Mouse (Mus musculus) intestine, embryonic 15.5 days (tissue): ENCODE results near the gene Spaar. TPM values are rescaled to one million over a fixed set of nuclear protein-coding genes. Genes with fewer than 3 reads are reported as not detected.
A peak's percentile ranks its signal among the peaks of the same experiment; 100 is the strongest.

ENCODE experiments used
- ATAC-seq: fragments of 200-750 bp; cut with Nextera tagmentation; 2 replicates; pipeline ENCODE4 v1.8.0; 2017; ENCODE audit warnings: moderate TSS enrichment, moderate library complexity
- H3K27ac ChIP-seq: fragments of 300-500 bp; sonication (generic); 2 replicates; pipeline ENCODE4 v1.5.1; 2015; ENCODE audit warnings: mild to moderate bottlenecking, inconsistent platforms
- H3K27me3 ChIP-seq: fragments of 300-500 bp; sonication (generic); replicated peaks from 2 replicates; pipeline ENCODE4 v1.6.1; 2015; ENCODE audit warnings: inconsistent platforms
- H3K36me3 ChIP-seq: fragments of 300-500 bp; sonication (generic); 2 replicates; pipeline ENCODE4 v1.6.1; 2015; ENCODE audit warnings: inconsistent platforms
- H3K4me1 ChIP-seq: fragments of 300-500 bp; sonication (generic); replicated peaks from 2 replicates; pipeline ENCODE4 v1.6.1; 2015; ENCODE audit warnings: inconsistent platforms
- H3K4me2 ChIP-seq: fragments of 300-500 bp; sonication (generic); replicated peaks from 2 replicates; pipeline ENCODE4 v1.6.1; 2015; ENCODE audit warnings: mild to moderate bottlenecking, inconsistent platforms
- H3K4me3 ChIP-seq: fragments of 300-500 bp; sonication (generic); replicated peaks from 2 replicates; pipeline ENCODE4 v1.5.1; 2015; ENCODE audit warnings: inconsistent platforms
- H3K9ac ChIP-seq: fragments of 300-500 bp; sonication (generic); 2 replicates; pipeline ENCODE4 v1.6.1; 2015; ENCODE audit warnings: inconsistent platforms
- H3K9me3 ChIP-seq: fragments of 300-500 bp; sonication (generic); 2 replicates; pipeline ENCODE4 v1.6.1; 2016; ENCODE audit warnings: inconsistent platforms
- WGBS: fragments of 180-500 bp; shearing (Covaris S2); methylation state at CpG from one replicate; pipeline ENCODE4 v1.1.7; 2015; 5-methylcytosine and 5-hydroxymethylcytosine counted together
- polyA plus RNA-seq: library from polyadenylated mRNA; unstranded; fragments of >200 nt; fragmentation: Nextera tagmentation; extraction: Ambion mirVana; gene quantifications from 2 replicates; pipeline ENCODE4 v1.2.1, GENCODE M21; 2015

Spaar gene
- polyA plus RNA-seq, 1 experiment from 2014 or later, result 0.16 TPM

DNA sequence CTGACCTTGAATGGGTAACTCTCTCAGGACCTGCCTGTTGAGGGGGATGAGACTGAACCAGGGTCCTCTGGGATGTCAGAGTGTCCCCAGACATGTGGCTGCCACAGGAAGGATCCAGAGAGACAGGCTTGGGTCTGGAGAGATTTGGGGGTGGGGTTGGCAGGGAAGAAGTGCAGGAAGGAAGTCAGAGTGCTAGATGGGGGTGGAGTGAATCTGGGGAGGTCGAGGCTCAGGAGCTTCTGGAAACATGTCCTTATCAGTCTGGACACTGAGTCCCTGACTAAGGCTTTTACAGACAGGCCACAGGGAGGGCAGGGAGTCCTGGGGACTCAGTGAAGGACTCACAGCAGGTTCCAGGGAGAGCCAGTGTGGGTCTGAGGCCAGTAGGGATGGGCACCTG lies 2.3 kb downstream of the Spaar start:
- no peaks in the 10 kb centered on the region for H3K27me3 ChIP-seq
- H3K9me3 ChIP-seq, result no peaks in the 10 kb centered on the region
- H3K4me1 ChIP-seq, result peaks cover 28% of the 10 kb centered on the region
- H3K27ac ChIP-seq, result no peak overlapping the region
- H3K36me3 ChIP-seq, result no peaks in the 10 kb centered on the region
- no peak overlapping the region for H3K4me3 ChIP-seq
- ATAC-seq, result no peak
- WGBS, result 19% methylated on average over 1 of the region's 1 CpGs
- no peak overlapping the region for H3K4me2 ChIP-seq
- no peak overlapping the region for H3K9ac ChIP-seq

DNA sequence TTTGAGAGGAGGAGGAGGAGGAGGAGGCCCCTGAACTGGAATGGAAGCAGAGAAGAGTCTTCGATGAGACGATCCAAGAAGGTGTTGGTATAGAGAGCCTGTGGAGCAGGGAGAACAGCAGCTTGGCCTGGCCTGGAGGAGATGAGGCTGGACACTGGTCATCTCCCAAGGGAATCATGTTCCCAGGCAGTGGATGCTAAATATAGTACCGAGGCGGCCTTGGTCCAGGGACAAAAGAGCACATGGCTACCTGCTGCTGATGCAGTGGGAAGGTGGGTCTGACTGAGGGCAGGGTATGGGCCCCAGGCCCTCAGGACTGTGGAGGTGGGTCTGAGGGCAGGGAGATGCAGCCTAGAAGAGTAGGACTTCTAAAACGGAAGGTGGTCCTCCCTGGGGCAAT lies 3.4 kb downstream of the Spaar start:
- WGBS, result 82% methylated on average over 5 of the region's 5 CpGs
- Histone ChIP-seq H3K9me3 (no peaks in the 10 kb centered on the region), H3K27me3 (no peaks in the 10 kb centered on the region), H3K36me3 (no peaks in the 10 kb centered on the region), H3K27ac (no peak overlapping the region), H3K9ac (no peak overlapping the region), H3K4me1 (peaks cover 19% of the 10 kb centered on the region), H3K4me2 (no peak overlapping the region), H3K4me3 (no peak overlapping the region)
- ATAC-seq, result no peak

DNA sequence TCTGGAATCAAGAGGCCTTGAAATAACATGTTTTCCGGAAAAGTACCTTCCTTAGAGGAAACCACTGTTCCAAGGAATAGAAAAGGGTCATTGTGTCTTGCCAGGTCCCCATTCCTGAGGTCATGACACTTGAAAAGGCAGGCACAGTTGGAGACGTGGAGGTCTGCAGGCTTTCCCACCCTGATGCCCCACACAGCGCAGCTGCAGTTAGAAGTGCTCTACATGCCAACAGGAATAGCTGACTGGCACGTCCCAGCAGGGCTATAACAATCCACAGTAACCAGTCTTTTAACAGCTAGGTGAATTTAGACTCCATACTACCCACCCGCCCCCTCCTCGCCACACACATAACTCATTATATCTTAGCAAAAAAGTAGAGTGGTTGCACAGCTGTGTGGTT lies 7.3 kb downstream of the Spaar start:
- Histone ChIP-seq H3K4me1 (no peaks in the 10 kb centered on the region), H3K4me2 (no peak overlapping the region), H3K9me3 (no peaks in the 10 kb centered on the region), H3K4me3 (no peak overlapping the region), H3K27me3 (no peaks in the 10 kb centered on the region), H3K36me3 (no peaks in the 10 kb centered on the region), H3K9ac (no peak overlapping the region), H3K27ac (no peak overlapping the region)
- no peak for ATAC-seq
- WGBS, result 82% methylated on average over 6 of the region's 6 CpGs

DNA sequence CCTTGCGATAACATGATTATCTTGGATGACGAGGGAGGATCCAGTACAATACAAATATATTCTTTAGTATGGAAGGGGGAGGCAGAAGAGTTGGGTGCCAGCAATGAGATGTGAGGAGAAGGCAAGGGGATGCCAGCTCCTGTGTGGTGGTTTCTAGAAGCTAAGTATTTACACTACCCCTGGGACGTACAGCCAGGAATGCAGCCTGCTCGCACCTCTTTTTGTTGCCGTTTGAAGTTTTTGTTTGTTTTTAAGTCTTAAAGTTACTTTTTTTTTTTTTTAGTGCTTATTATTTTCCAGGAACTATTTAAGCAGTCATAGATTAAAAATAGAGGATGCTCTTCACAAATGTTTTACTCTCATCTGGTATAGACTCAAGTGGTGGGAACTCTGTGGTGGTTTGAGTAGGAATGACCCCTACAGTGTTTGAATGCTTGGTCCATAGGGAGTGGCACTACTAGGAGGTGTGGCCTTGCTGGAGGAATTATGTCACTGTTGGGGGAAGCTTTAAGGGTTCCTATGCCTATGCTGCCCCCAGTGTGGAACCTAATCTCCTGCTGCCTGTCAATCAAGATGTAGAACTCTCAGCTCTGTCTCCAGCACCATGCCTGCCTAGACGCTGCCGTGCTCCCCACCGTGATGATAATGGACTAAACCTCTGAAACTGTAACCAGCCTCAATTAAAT lies 9.3 kb downstream of the Spaar start:
- no peaks in the 10 kb centered on the region for H3K9me3 ChIP-seq

DNA sequence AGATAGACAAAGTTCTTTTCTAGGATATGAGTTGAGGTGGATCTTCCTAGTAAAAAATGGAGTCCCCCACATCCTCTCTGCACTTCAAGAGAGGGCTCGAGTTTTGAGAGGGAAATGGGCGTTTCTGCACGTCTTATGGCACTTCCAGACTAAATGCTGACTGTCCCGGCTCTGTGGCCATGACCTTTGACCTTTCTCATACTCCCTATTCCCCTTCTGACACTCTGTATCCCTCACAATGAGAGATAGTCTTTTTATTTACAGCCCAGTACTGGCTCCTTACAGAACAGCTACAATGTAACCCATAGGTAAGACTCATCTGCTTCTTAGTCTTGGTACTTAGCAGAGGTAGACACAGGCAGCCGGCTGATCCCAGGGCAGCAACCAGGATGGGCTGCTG lies 11.7 kb downstream of the Spaar start:
- no peaks in the 10 kb centered on the region for H3K9me3 ChIP-seq
- 44% methylated on average over 5 of the region's 5 CpGs for WGBS
- no peak for ATAC-seq
- no peak overlapping the region for H3K27ac ChIP-seq
- no peaks in the 10 kb centered on the region for H3K36me3 ChIP-seq
- H3K9ac ChIP-seq, result no peak overlapping the region
- H3K4me1 ChIP-seq, result no peaks in the 10 kb centered on the region
- no peak overlapping the region for H3K4me3 ChIP-seq
- H3K27me3 ChIP-seq, result no peaks in the 10 kb centered on the region
- no peak overlapping the region for H3K4me2 ChIP-seq

More for the DNA sequence above, 9.3 kb downstream of the Spaar start:
- 59% methylated on average over 8 of the region's 8 CpGs for WGBS
- Histone ChIP-seq H3K4me3 (no peak overlapping the region), H3K4me1 (no peaks in the 10 kb centered on the region), H3K36me3 (no peaks in the 10 kb centered on the region), H3K9ac (no peak overlapping the region), H3K27me3 (no peaks in the 10 kb centered on the region), H3K27ac (no peak overlapping the region), H3K4me2 (no peak overlapping the region)
- ATAC-seq, result no peak

DNA sequence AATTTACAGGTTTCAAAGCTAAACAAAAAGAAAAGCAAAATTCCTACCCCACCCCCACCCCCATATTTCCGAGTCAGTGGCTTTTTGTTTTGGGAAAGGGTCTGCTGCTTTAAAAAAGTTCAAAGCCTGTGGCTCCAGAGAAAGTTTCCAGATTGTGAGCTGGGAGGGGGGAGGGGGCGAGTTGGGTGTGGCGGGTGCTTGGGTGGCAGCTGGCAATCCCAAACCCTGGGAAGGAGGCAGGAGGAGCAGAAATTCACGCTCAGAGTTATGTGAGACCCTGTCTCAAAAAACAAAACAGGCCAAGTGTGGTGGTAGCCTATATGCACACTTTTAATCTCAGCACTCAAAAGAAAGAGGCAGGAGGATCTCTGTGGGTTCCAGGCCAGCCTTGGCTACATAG lies 12.8 kb downstream of the Spaar start:
- Histone ChIP-seq H3K4me1 (no peaks in the 10 kb centered on the region), H3K36me3 (no peaks in the 10 kb centered on the region), H3K4me3 (no peak overlapping the region), H3K9me3 (no peaks in the 10 kb centered on the region), H3K27me3 (no peaks in the 10 kb centered on the region), H3K4me2 (no peak overlapping the region), H3K27ac (no peak overlapping the region), H3K9ac (no peak overlapping the region)
- WGBS, result 35% methylated on average over 4 of the region's 4 CpGs
- ATAC-seq, result no peak

DNA sequence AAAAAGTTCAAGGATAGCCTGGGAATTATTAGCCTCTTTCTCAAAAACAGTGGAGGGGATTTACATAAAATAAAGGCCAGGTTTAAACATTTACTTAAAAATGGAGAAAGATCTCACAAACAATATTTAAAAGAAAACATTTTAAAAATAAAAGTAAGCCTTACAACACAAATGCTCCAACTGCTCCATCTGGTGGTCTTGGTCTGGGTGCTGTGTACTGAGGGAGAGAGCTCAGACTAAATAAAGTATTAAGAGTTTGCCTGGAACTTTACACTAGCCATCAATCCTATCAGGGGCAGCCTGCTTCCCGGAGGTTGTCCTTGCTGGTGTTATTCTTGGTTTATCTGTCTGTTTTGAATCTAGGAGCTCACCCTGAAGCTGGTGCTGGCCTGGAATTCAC lies 13.3 kb downstream of the Spaar start:
- no peak overlapping the region for H3K9ac ChIP-seq
- no peaks in the 10 kb centered on the region for H3K9me3 ChIP-seq
- ATAC-seq, result no peak
- H3K36me3 ChIP-seq, result no peaks in the 10 kb centered on the region
- H3K4me3 ChIP-seq, result no peak overlapping the region
- no peaks in the 10 kb centered on the region for H3K4me1 ChIP-seq
- H3K4me2 ChIP-seq, result no peak overlapping the region
- WGBS, result 18% methylated on average over 1 of the region's 1 CpGs
- H3K27ac ChIP-seq, result no peak overlapping the region
- H3K27me3 ChIP-seq, result no peaks in the 10 kb centered on the region

DNA sequence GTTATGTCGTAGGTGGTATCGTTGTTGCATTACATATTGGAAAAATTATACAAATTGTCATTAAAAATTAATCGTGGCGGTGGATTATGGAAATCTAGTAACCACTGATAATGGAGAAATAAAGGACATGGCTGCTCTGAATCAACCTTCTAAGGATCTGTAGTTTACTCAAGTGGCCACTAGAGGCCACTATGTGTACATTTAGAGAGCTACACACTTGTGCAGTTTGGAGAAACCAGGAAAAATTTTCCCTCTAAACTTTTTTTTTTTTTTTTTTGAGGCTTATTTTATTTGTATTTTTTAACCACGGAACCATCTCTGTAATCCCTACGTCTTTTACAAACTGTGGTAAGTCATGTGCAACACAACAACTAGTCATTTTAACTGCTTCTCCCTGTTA lies 15.4 kb downstream of the Spaar start:
- Histone ChIP-seq H3K9me3 (no peaks in the 10 kb centered on the region), H3K4me1 (no peaks in the 10 kb centered on the region), H3K36me3 (no peaks in the 10 kb centered on the region), H3K4me3 (no peak overlapping the region), H3K27me3 (no peaks in the 10 kb centered on the region), H3K27ac (no peak overlapping the region), H3K9ac (no peak overlapping the region), H3K4me2 (no peak overlapping the region)
- 13% methylated on average over 6 of the region's 6 CpGs for WGBS
- 0 out of 2 replicates have a peak, but pooled peaks have one; percentile 43 for ATAC-seq

DNA sequence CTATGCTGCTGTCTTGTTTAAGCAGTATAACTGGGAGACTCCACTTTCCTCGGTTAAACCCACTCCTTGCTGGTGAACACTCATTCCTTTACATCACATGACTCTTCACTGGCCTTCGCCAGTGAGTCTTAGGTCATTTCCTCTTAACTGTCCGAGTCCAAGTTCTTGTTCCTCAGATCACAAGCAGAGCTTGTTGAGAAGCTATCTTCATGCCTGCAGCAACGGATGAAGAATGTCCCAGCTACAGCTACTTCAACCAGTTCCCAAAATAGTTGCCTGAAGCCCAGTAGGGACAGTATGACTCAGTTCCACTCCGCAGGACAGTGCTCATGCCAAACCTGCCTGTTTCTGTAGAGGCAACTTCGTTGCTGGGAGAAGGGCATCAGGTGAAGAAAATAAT lies 27.4 kb downstream of the Spaar start:
- Histone ChIP-seq H3K4me2 (no peak overlapping the region), H3K27me3 (no peaks in the 10 kb centered on the region), H3K36me3 (no peaks in the 10 kb centered on the region), H3K27ac (no peak overlapping the region), H3K4me1 (no peaks in the 10 kb centered on the region), H3K4me3 (no peak overlapping the region), H3K9me3 (no peaks in the 10 kb centered on the region), H3K9ac (no peak overlapping the region)
- WGBS, result 65% methylated on average over 6 of the region's 6 CpGs
- no peak for ATAC-seq

DNA sequence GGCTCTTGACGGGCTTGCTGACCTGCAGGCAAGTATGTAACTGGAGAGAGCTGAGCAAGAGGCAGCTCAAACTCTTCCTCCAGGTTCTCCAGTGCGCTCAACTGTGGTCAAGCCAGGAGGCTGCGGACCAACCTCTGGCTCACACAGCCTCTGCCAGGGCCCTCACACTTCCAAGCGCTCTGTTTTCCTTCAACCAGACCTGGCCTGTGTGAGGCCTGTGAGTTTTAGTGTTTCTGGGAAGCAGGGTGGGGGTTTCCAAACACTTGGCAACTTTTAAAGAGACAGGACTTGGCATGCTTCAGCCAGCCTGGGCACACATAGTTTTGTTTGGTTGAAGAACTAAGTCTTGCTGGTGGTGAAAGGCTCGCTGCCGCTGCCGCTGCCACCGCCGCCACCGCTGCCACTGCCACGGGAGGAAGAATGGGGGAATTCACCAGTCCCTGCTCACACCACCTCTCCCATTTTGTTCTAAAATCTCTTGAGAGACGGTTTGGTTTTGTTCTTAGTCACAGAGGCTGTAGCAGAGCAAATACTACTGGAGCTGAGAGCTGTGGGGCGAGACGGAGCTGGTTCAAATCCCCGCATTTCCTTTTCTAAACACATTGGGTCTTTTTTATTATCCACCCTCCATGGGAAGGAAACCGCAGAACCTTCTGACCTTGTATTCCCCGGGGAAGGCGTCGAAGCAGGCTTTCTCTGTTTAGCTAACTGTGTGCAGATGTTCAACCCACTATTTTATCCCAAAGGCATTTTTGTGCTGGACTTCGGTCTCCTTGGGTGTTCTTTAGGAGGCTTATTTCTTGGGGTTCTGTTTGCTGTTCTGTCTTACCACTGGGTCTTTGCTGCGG lies 30.0 kb downstream of the Spaar start:
- Histone ChIP-seq H3K4me3 (no peak overlapping the region), H3K4me2 (no peak overlapping the region), H3K27me3 (no peaks in the 10 kb centered on the region), H3K36me3 (no peaks in the 10 kb centered on the region), H3K4me1 (no peaks in the 10 kb centered on the region), H3K9me3 (no peaks in the 10 kb centered on the region), H3K9ac (no peak overlapping the region), H3K27ac (no peak overlapping the region)
- ATAC-seq, result no peak
- 78% methylated on average over 21 of the region's 21 CpGs for WGBS

DNA sequence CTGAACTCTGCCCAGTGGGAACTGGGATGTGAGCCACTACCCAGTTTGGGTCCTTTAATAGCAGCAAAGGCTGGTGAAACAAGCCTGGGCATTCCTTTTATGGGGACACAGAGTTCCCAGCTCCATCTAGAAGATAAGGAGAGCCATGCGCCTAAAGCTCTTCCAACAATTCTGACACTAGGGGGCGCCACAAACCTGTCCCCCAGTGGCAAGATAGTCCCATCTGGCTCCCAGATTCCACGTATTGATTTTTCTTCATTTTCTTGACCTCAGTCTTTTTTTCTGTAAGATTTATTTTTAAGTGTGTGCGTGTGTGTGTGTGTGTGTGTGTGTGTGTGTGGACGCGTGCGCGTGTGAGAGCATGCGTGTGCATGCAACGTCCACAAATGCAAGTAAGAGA lies 30.6 kb downstream of the Spaar start:
- Histone ChIP-seq H3K4me1 (no peaks in the 10 kb centered on the region), H3K9ac (no peak overlapping the region), H3K4me2 (no peak overlapping the region), H3K27ac (no peak overlapping the region), H3K4me3 (no peak overlapping the region), H3K36me3 (no peaks in the 10 kb centered on the region), H3K27me3 (no peaks in the 10 kb centered on the region), H3K9me3 (no peaks in the 10 kb centered on the region)
- WGBS, result 77% methylated on average over 10 of the region's 10 CpGs
- no peak for ATAC-seq

DNA sequence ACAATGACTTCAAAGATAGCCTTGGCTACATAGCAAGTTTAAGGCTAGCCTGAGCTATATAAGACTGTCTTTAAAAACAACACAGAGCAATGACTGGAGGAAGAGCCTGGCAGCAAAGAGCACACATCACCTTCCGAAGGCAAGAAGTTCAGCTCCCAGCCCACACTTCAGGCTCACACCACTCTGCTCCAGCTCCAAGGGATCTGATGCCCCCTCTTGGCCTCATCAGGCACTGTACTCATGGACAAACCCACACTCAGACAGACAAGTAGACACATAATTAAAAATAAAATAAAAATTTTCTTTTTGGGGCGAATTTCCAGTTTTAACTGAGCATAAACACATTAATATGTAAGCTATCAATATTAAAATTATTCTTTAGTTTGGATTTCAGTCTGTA lies 31.5 kb downstream of the Spaar start:
- no peak overlapping the region for H3K9ac ChIP-seq
- H3K9me3 ChIP-seq, result no peaks in the 10 kb centered on the region
- H3K27me3 ChIP-seq, result no peaks in the 10 kb centered on the region
- no peak overlapping the region for H3K4me3 ChIP-seq
- no peak overlapping the region for H3K27ac ChIP-seq
- no peaks in the 10 kb centered on the region for H3K36me3 ChIP-seq
- H3K4me2 ChIP-seq, result no peak overlapping the region
- no peak for ATAC-seq
- H3K4me1 ChIP-seq, result no peaks in the 10 kb centered on the region
- WGBS, result 80% methylated on average over 2 of the region's 2 CpGs

DNA sequence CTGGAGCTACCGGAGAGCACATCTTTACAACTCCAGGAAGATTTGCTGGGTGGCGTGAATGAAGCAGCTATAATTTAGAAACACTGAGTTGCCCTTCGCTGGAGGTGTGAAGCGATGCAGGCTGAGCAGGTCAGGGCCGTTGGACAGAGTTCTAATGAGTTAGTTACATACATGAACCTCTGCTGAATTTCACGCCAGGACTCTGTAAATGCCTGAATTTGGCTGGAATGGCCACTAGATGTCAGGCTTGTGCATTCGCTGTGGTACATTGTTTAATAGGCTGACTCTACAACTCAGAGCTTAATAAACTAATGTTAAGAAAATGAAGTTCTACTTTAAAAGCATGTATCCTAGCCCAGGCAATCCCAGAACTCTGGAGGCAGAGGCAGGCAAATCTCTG lies 33.6 kb downstream of the Spaar start:
- no peak overlapping the region for H3K9ac ChIP-seq
- H3K9me3 ChIP-seq, result no peaks in the 10 kb centered on the region
- no peak for ATAC-seq
- H3K4me3 ChIP-seq, result no peak overlapping the region
- 24% methylated on average over 7 of the region's 7 CpGs for WGBS
- no peak overlapping the region for H3K27ac ChIP-seq
- no peaks in the 10 kb centered on the region for H3K27me3 ChIP-seq
- peak overlapping the region; percentile 26; the same call in 1 of the 2 replicates for H3K4me2 ChIP-seq
- H3K4me1 ChIP-seq, result no peaks in the 10 kb centered on the region
- no peaks in the 10 kb centered on the region for H3K36me3 ChIP-seq
